Mouse (Mus musculus) adrenal gland, postnatal 4 days (tissue): ENCODE measurements at regions not wholly inside any gene's neighbourhood (a gene's known extent, or its start where the extent isn't known, plus 50 kb on each side); places are given as distances from the start of the nearest gene placed in this dataset.

Experiments used
- DNase-seq, 2 experiments: peaks; one replicate each; pipeline ENCODE4 v3.0.0; 2021 to 2022; ENCODE audit warnings: low spot score in 2 of 2, mixed read lengths in 2 of 2

- DNase-seq = no peak
Observed at GRCm38 (mm10) chr8:82702044-82702443, 71.9 kb downstream of the Zfp330 start.

GRCm38 (mm10) chr8:82700471-82700870, 73.5 kb downstream of the Zfp330 start:
- no peak for DNase-seq

GRCm38 (mm10) chr8:82699221-82699620, 74.7 kb downstream of the Zfp330 start:
- no peak for DNase-seq

- no peak for DNase-seq
Observed at GRCm38 (mm10) chr8:82698071-82698470, 75.9 kb downstream of the Zfp330 start.

- DNase-seq = no peak
Observed at GRCm38 (mm10) chr8:82693086-82693485, 80.9 kb downstream of the Zfp330 start.

GRCm38 (mm10) chr8:82689322-82689721, 84.6 kb downstream of the Zfp330 start:
- peak in 1 of 2 experiments; percentile 5 for DNase-seq

GRCm38 (mm10) chr8:82685966-82686365, 88.0 kb downstream of the Zfp330 start:
- DNase-seq = no peak

- no peak for DNase-seq
Observed at GRCm38 (mm10) chr8:82678793-82679192, 95.2 kb downstream of the Zfp330 start.

- no peak for DNase-seq
Observed at GRCm38 (mm10) chr8:82677781-82678180, 96.2 kb downstream of the Zfp330 start.

GRCm38 (mm10) chr8:82669241-82669640, 104.7 kb downstream of the Zfp330 start:
- no peak for DNase-seq

- DNase-seq = no peak
Observed at GRCm38 (mm10) chr8:82665131-82665530, 108.8 kb downstream of the Zfp330 start.

- DNase-seq = no peak
Observed at GRCm38 (mm10) chr8:82640502-82640901, 133.5 kb downstream of the Zfp330 start.

- no peak for DNase-seq
Observed at GRCm38 (mm10) chr8:82630486-82630885, 143.5 kb downstream of the Zfp330 start.

GRCm38 (mm10) chr8:82623791-82624431, 150.0 kb downstream of the Zfp330 start:
- DNase-seq = no peak

- DNase-seq = no peak
Observed at GRCm38 (mm10) chr8:82618668-82619067, 155.3 kb downstream of the Zfp330 start.

- DNase-seq = no peak
Observed at GRCm38 (mm10) chr8:82601556-82601955, 172.4 kb downstream of the Zfp330 start.

GRCm38 (mm10) chr8:82573434-82573833, 170.4 kb upstream of the Il15 start:
- DNase-seq = no peak

GRCm38 (mm10) chr8:82538121-82538520, 135.1 kb upstream of the Il15 start:
- no peak for DNase-seq

- DNase-seq = no peak
Observed at GRCm38 (mm10) chr8:82529153-82529552, 126.1 kb upstream of the Il15 start.

- DNase-seq = no peak
Observed at GRCm38 (mm10) chr8:82523866-82524265, 120.8 kb upstream of the Il15 start.

- DNase-seq = no peak
Observed at GRCm38 (mm10) chr8:82498496-82498895, 95.5 kb upstream of the Il15 start.

- no peak for DNase-seq
Observed at GRCm38 (mm10) chr8:82477856-82478255, 74.8 kb upstream of the Il15 start.

- DNase-seq = no peak
Observed at GRCm38 (mm10) chr8:82477426-82477769, 74.4 kb upstream of the Il15 start.
